Mouse (Mus musculus): ENCODE measurements around the gene Krtap20-2. TPM values are rescaled to one million over a fixed set of nuclear protein-coding genes. Genes with fewer than 3 reads are reported as not detected.
"Not testable (repeated sequence)": the region's sequence is repeated elsewhere in the genome, so short reads cannot be mapped to it uniquely, and the experiment has no call there.

Krtap20-2 gene
- not detected in 2 replicates for polyA plus RNA-seq (2015; fragmentation: Nextera tagmentation; extraction: Ambion mirVana)

DNA sequence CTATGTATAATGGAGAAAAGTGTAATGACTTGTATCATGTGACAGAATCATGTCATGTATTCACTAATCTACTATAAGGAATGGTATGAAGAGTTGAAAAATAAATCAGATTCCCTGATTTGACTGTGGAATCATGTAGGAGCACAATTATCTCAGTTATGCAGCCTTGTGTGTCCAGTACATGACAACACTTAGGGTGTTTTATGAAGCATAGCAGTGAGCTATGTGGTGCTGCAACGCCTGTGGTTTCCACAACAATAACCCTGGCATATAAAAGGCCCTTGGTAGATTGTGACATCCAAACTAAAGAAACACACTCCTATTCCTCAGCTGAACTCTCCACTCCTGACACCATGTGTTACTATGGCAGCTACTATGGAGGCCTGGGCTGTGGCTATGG, at the start of gene Krtap20-2:
Gene Krtap20-2, plus strand, starts transcription at position 301 of the 400 bp plus-strand sequence.
- no peak within 1 kb of the TSS for H3K9ac ChIP-seq
- H3K27ac ChIP-seq: no peak within 1 kb of the TSS
- H3K4me3 ChIP-seq: no peak within 1 kb of the TSS
- H3K27me3 ChIP-seq: no peaks in the 10 kb centered on the region
- no peak within 1 kb of the TSS for H3K4me2 ChIP-seq
- no peak for ATAC-seq
- no peaks in the 10 kb centered on the region for H3K36me3 ChIP-seq (ENCODE audit: poor library complexity, severe bottlenecking)
- WGBS: 64% methylated on average over 1 of the region's 1 CpGs
- no peaks in the 10 kb centered on the region for H3K9me3 ChIP-seq (replicated peaks)
- no peaks in the 10 kb centered on the region for H3K4me1 ChIP-seq

DNA sequence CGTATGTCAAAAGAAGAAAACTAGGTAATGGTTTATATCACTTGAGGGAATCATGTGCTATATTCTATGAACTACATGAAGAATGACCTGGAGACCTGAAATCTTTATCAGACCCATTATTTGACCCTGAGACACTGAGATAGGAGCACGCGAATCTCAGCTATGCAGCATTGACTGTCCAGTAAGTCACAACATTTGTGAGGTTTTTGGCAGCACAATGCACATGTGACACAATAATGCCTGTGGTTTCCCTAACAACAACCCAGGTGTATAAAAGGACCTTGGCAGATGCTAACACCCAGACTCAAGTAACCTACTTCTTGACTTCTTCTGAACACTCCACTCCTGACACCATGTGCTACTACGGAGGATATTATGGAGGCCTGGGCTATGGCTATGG, 48.0 kb upstream of the Krtap20-2 start, which contains the start of gene Gm9789:
Gene Gm9789, plus strand, starts transcription at position 301 of the 400 bp plus-strand sequence.
- H3K4me2 ChIP-seq: no peak within 1 kb of the TSS
- H3K27me3 ChIP-seq: no peaks in the 10 kb centered on the region
- H3K36me3 ChIP-seq (ENCODE audit: poor library complexity, severe bottlenecking): no peaks in the 10 kb centered on the region
- no peak within 1 kb of the TSS for H3K27ac ChIP-seq
- no peak within 1 kb of the TSS for H3K9ac ChIP-seq
- no peak within 1 kb of the TSS for H3K4me3 ChIP-seq
- ATAC-seq: no peak
- no peaks in the 10 kb centered on the region for H3K9me3 ChIP-seq (replicated peaks)
- H3K4me1 ChIP-seq: no peaks in the 10 kb centered on the region
- 86% methylated on average over 4 of the region's 4 CpGs for WGBS

DNA sequence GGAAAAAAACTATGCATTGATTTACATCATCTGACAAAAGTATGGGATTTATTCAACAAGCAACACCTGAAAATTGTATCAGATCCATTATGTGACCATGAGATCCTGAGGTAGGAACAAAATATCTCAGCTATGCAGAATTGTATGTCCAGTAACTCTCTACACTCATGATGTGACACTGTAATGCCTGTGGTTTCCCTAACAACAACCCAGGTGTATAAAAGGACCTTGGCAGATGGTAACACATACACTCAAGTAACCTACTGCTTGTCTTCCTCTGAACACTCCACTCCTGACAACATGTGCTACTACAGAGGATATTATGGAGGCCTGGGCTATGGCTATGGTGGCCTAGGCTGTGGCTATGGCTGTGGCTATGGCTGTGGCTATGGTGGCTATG, 36.5 kb upstream of the Krtap20-2 start, which contains the start of gene Gm7735:
Gene Gm7735, plus strand, starts transcription at position 301 of the 400 bp plus-strand sequence.
- H3K27ac ChIP-seq; H3K36me3 ChIP-seq (ENCODE audit: poor library complexity, severe bottlenecking): not testable (repeated sequence)

DNA sequence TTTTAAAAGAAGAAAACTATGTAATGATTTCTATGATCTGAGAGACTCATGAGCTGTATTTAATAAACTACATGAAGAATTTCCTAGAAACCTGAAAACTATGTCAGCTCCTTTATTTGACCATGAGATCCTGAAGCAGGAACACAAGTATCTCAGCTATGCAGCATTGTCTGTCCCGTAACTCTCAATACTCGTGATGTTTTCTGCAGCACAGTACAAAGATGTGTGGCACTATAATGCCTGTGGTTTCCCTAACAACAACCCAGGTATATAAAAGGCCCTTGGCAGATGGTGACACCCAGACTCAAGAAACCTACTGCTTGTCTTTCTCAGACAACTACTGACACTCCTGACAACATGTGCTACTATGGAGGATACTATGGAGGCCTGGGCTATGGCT, 31.2 kb upstream of the Krtap20-2 start, which contains the start of gene 1110057P08Rik:
Gene 1110057P08Rik, plus strand, starts transcription at position 301 of the 400 bp plus-strand sequence.
- H3K9ac ChIP-seq: no peak within 1 kb of the TSS
- ATAC-seq: no peak
- no peak within 1 kb of the TSS for H3K27ac ChIP-seq
- no peak within 1 kb of the TSS for H3K4me2 ChIP-seq
- H3K9me3 ChIP-seq (replicated peaks): no peaks in the 10 kb centered on the region
- H3K4me1 ChIP-seq: no peaks in the 10 kb centered on the region
- no peaks in the 10 kb centered on the region for H3K27me3 ChIP-seq
- H3K4me3 ChIP-seq: no peak within 1 kb of the TSS
- WGBS: 78% methylated on average over 2 of the region's 2 CpGs
- H3K36me3 ChIP-seq (ENCODE audit: poor library complexity, severe bottlenecking): no peaks in the 10 kb centered on the region

More for the DNA sequence above, 36.5 kb upstream of the Krtap20-2 start, which contains the start of gene Gm7735:
- H3K4me3 ChIP-seq; H3K4me1 ChIP-seq; H3K9me3 ChIP-seq (replicated peaks); H3K9ac ChIP-seq; H3K27me3 ChIP-seq; H3K4me2 ChIP-seq; ATAC-seq: not testable (repeated sequence)

GRCm38 (mm10) chr16:89188621-89189020, 17.0 kb upstream of the Krtap20-2 start:
- WGBS: 84% methylated on average over 4 of the region's 4 CpGs
- Histone ChIP-seq H3K27ac (no peak overlapping the region), H3K27me3 (no peaks in the 10 kb centered on the region), H3K9me3 (replicated peaks) (no peaks in the 10 kb centered on the region), H3K9ac (no peak overlapping the region), H3K4me2 (no peak overlapping the region), H3K4me3 (no peak overlapping the region), H3K36me3 (ENCODE audit: poor library complexity, severe bottlenecking) (no peaks in the 10 kb centered on the region), H3K4me1 (no peaks in the 10 kb centered on the region)
- ATAC-seq: no peak

Other genes with a start within 250 kb of the Krtap20-2 start
- not detected in 2 replicates for gene Krtap16-3, start 243.0 kb upstream of the Krtap20-2 start, polyA plus RNA-seq (2015; fragmentation: Nextera tagmentation; extraction: Ambion mirVana)
- not detected in 2 replicates for gene Krtap22-2, start 195.1 kb upstream of the Krtap20-2 start, polyA plus RNA-seq (2015; fragmentation: Nextera tagmentation; extraction: Ambion mirVana)
- not detected in 2 replicates for gene Gm10229, start 190.6 kb upstream of the Krtap20-2 start, polyA plus RNA-seq (2015; fragmentation: Nextera tagmentation; extraction: Ambion mirVana)
- not detected in 2 replicates for gene Krtap6-1, start 174.2 kb upstream of the Krtap20-2 start, polyA plus RNA-seq (2015; fragmentation: Nextera tagmentation; extraction: Ambion mirVana)
- not detected in 2 replicates for gene Gm10228, start 164.4 kb upstream of the Krtap20-2 start, polyA plus RNA-seq (2015; fragmentation: Nextera tagmentation; extraction: Ambion mirVana)
- not detected in 2 replicates for gene Krtap6-5, start 158.0 kb upstream of the Krtap20-2 start, polyA plus RNA-seq (2015; fragmentation: Nextera tagmentation; extraction: Ambion mirVana)
- gene 1110025L11Rik, start 141.9 kb upstream of the Krtap20-2 start, polyA plus RNA-seq (2015; fragmentation: Nextera tagmentation; extraction: Ambion mirVana): not detected in 2 replicates
- gene Krtap6-3, start 121.8 kb upstream of the Krtap20-2 start, polyA plus RNA-seq (2015; fragmentation: Nextera tagmentation; extraction: Ambion mirVana): not detected in 2 replicates
- gene Gm6358, start 65.0 kb upstream of the Krtap20-2 start, polyA plus RNA-seq (2015; fragmentation: Nextera tagmentation; extraction: Ambion mirVana): not detected in 2 replicates
- not detected in 2 replicates for gene Gm10061, start 54.8 kb upstream of the Krtap20-2 start, polyA plus RNA-seq (2015; fragmentation: Nextera tagmentation; extraction: Ambion mirVana)
- gene Gm9789, start 47.9 kb upstream of the Krtap20-2 start, polyA plus RNA-seq (2015; fragmentation: Nextera tagmentation; extraction: Ambion mirVana): not detected in 2 replicates
- not detected in 2 replicates for gene Gm7735, start 36.4 kb upstream of the Krtap20-2 start, polyA plus RNA-seq (2015; fragmentation: Nextera tagmentation; extraction: Ambion mirVana)
- not detected in 2 replicates for gene 1110057P08Rik, start 31.1 kb upstream of the Krtap20-2 start, polyA plus RNA-seq (2015; fragmentation: Nextera tagmentation; extraction: Ambion mirVana)
- not detected in 2 replicates for gene Krtap21-1, start 198.0 kb downstream of the Krtap20-2 start, polyA plus RNA-seq (2015; fragmentation: Nextera tagmentation; extraction: Ambion mirVana)
- gene Krtap6-2, start 214.2 kb downstream of the Krtap20-2 start, polyA plus RNA-seq (2015; fragmentation: Nextera tagmentation; extraction: Ambion mirVana): not detected in 2 replicates